Comparison of ENCODE assay signal across 9 mouse cellular contexts in the genomic region with DNA sequence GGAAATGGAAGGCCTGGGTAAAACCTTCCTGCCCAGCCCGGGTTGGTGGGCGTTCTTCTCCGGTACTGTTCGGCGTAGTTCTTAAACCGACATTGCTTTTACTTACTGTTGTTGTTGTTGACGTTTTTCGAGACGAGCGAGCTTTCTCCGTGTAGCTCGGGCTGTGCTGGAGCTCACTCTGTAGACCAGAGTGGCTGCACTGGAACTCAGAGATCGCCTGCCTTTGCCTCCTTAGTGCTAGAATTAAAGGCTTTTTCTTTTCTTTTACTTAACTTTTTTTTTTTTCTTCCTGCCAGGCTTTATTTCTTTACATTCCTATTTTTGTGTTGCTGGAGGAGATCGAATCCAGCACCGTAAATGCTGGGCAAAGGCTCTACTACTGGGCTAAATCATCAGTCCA. TPM values are rescaled to one million over a fixed set of nuclear protein-coding genes. Genes with fewer than 3 reads are reported as not detected.
DNase-seq lines count a peak whose midpoint lies in the region; ATAC-seq and TF ChIP-seq lines count a peak whose summit lies in the region.
"Had no signal": no experiment of that assay in that cellular context is flagged by ENCODE, and none has a peak within 500 bp of the region (broad histone marks: within the 10 kb centered on the region; RNA-seq: fewer than 3 reads in every experiment).

No protein-coding gene starts in this region.

- no peak for ATAC-seq in embryonic facial prominence, embryonic 13.5 days (ENCODE audit: insufficient number of reproducible peaks, insufficient read depth, low FRiP score, low TSS enrichment, low read depth)
- no peak for ATAC-seq in intestine, postnatal 0 days
- ATAC-seq in neural tube, embryonic 13.5 days (ENCODE audit: low read depth), result no peak; the same call in 1 of the 2 replicates

- no peak for DNase-seq in left cerebral cortex, adult 2 months (ENCODE audit: extremely low spot score in 1 of 2, low spot score in 2 of 2)
- DNase-seq in left cerebral cortex, postnatal 14 days (ENCODE audit: low spot score in 2 of 2), result no peak
- no peak for DNase-seq in frontal cortex, adult 2 months (ENCODE audit: extremely low spot score in 1 of 2, low spot score in 1 of 2)
- no peak for DNase-seq in kidney, adult 8-10 months
- DNase-seq in cerebellum, postnatal 4 days (ENCODE audit: low spot score in 2 of 2), result no peak

- H3K9ac ChIP-seq in embryonic facial prominence, embryonic 13.5 days, result peak overlapping the region; percentile 91
- H3K9ac ChIP-seq in intestine, postnatal 0 days (ENCODE audit: low read depth, low read length), result peak overlapping the region; percentile 69
- peak overlapping the region; percentile 78 for H3K9ac ChIP-seq in neural tube, embryonic 13.5 days

- H3K27ac ChIP-seq in left cerebral cortex, adult 2 months, result peak overlapping the region; percentile 98
- peak overlapping the region; percentile 93 for H3K27ac ChIP-seq in embryonic facial prominence, embryonic 13.5 days
- H3K27ac ChIP-seq in intestine, postnatal 0 days (ENCODE audit: low read depth, low read length), result peak overlapping the region; percentile 90
- peak overlapping the region; percentile 96 for H3K27ac ChIP-seq in neural tube, embryonic 13.5 days (replicated peaks)

- peaks cover 40% of the 10 kb centered on the region for H3K36me3 ChIP-seq in embryonic facial prominence, embryonic 13.5 days
- H3K36me3 ChIP-seq in intestine, postnatal 0 days (ENCODE audit: control insufficient read depth, insufficient read depth), result peaks cover 27% of the 10 kb centered on the region
- peaks cover 26% of the 10 kb centered on the region for H3K36me3 ChIP-seq in neural tube, embryonic 13.5 days

- TF ChIP-seq CTCF in left cerebral cortex, adult 2 months (IDR thresholded peaks at IDR 0.05), result no peak
- no peak for TF ChIP-seq CTCF in intestine, postnatal 0 days (IDR thresholded peaks at IDR 0.05; ENCODE audit: low read depth)

- peak overlapping the region; percentile 99 for H3K4me3 ChIP-seq in left cerebral cortex, adult 2 months
- peak overlapping the region; percentile 90 for H3K4me3 ChIP-seq in embryonic facial prominence, embryonic 13.5 days
- H3K4me3 ChIP-seq in intestine, postnatal 0 days (ENCODE audit: low read depth, low read length), result peak overlapping the region; percentile 90
- peak overlapping the region; percentile 76 for H3K4me3 ChIP-seq in neural tube, embryonic 13.5 days

- H3K27me3 ChIP-seq in embryonic facial prominence, embryonic 13.5 days, result no peaks in the 10 kb centered on the region
- H3K27me3 ChIP-seq in intestine, postnatal 0 days (replicated peaks; ENCODE audit: control insufficient read depth, insufficient read depth, low read length), result no peaks in the 10 kb centered on the region
- H3K27me3 ChIP-seq in neural tube, embryonic 13.5 days, result no peaks in the 10 kb centered on the region

- H3K4me2 ChIP-seq in embryonic facial prominence, embryonic 13.5 days, result peak overlapping the region; percentile 70
- H3K4me2 ChIP-seq in intestine, postnatal 0 days (replicated peaks; ENCODE audit: low read depth), result peak overlapping the region; percentile 98
- H3K4me2 ChIP-seq in neural tube, embryonic 13.5 days, result peak overlapping the region; percentile 78

- intact Hi-C loops in left cerebral cortex, adult 2 months (cut with DNase I), result loop anchor here (5.0 kb wide), 1 partner anchor 101 kb away; a partner anchor contains a TSS
- intact Hi-C loops in left cerebral cortex, postnatal 14 days (cut with DNase I), result no loop called here

- H3K9me3 ChIP-seq in embryonic facial prominence, embryonic 13.5 days, result no peaks in the 10 kb centered on the region
- no peaks in the 10 kb centered on the region for H3K9me3 ChIP-seq in intestine, postnatal 0 days (ENCODE audit: control insufficient read depth)
- no peaks in the 10 kb centered on the region for H3K9me3 ChIP-seq in neural tube, embryonic 13.5 days

- peaks cover 24% of the 10 kb centered on the region for H3K4me1 ChIP-seq in embryonic facial prominence, embryonic 13.5 days
- no peaks in the 10 kb centered on the region for H3K4me1 ChIP-seq in intestine, postnatal 0 days (replicated peaks; ENCODE audit: control insufficient read depth, insufficient read depth, low read length)
- H3K4me1 ChIP-seq in neural tube, embryonic 13.5 days (replicated peaks), result peaks cover 49% of the 10 kb centered on the region

- 5% methylated on average over 15 of the region's 15 CpGs for WGBS in embryonic facial prominence, embryonic 13.5 days
- 5% methylated on average over 15 of the region's 15 CpGs for WGBS in intestine, postnatal 0 days
- WGBS in neural tube, embryonic 13.5 days, result 5% methylated on average over 15 of the region's 15 CpGs

RNA-seq across cellular contexts. Expression of a gene that starts 0.9 kb away (rescaled TPM):
- total RNA-seq in left cerebral cortex, adult 2 months (2021), result 100 to 1,000 TPM; 187 to 193 TPM
- 100 to 1,000 TPM; 150 to 157 TPM for total RNA-seq in left cerebral cortex, postnatal 14 days (2021)
- polyA plus RNA-seq in embryonic facial prominence, embryonic 13.5 days (2015; fragmentation: Nextera tagmentation; extraction: Ambion mirVana), result 154 and 156 TPM in 2 replicates
- polyA plus RNA-seq in intestine, postnatal 0 days (2015; fragmentation: Nextera tagmentation; extraction: Ambion mirVana), result 219 and 222 TPM in 2 replicates
- 132 and 139 TPM in 2 replicates for polyA plus RNA-seq in neural tube, embryonic 13.5 days (2015; fragmentation: Nextera tagmentation; extraction: Ambion mirVana)
- polyA plus RNA-seq in frontal cortex, adult 2 months (2012; rRNA removed), result 123 and 128 TPM in 2 replicates

RNA-seq across cellular contexts. Expression of a gene that starts 1.2 kb away (rescaled TPM):
- 10 to 100 TPM in 1 of 2 experiments, 1 to 10 TPM in 1; 9.1 to 10.8 TPM for total RNA-seq in left cerebral cortex, adult 2 months (2021)
- 10 to 100 TPM in 1 of 2 experiments, 1 to 10 TPM in 1; 9.6 to 10.6 TPM for total RNA-seq in left cerebral cortex, postnatal 14 days (2021)
- polyA plus RNA-seq in embryonic facial prominence, embryonic 13.5 days (2015; fragmentation: Nextera tagmentation; extraction: Ambion mirVana), result 16.2 and 18.4 TPM in 2 replicates
- 5.8 and 6.0 TPM in 2 replicates for polyA plus RNA-seq in intestine, postnatal 0 days (2015; fragmentation: Nextera tagmentation; extraction: Ambion mirVana)
- polyA plus RNA-seq in neural tube, embryonic 13.5 days (2015; fragmentation: Nextera tagmentation; extraction: Ambion mirVana), result 25.1 and 25.5 TPM in 2 replicates
- polyA plus RNA-seq in frontal cortex, adult 2 months (2012; rRNA removed), result 9.7 and 10.6 TPM in 2 replicates

RNA-seq across cellular contexts. Expression of a gene that starts 20.0 kb away (rescaled TPM):
- 1 to 10 TPM; 1.7 to 2.4 TPM for total RNA-seq in left cerebral cortex, adult 2 months (2021)
- 1 to 10 TPM in 1 of 2 experiments, under 1 TPM in 1; 0.66 to 1.2 TPM for total RNA-seq in left cerebral cortex, postnatal 14 days (2021)
- 1.3 TPM in 1 of 2 replicates, not detected in the other for polyA plus RNA-seq in embryonic facial prominence, embryonic 13.5 days (2015; fragmentation: Nextera tagmentation; extraction: Ambion mirVana)
- 0.14 and 0.35 TPM in 2 replicates for polyA plus RNA-seq in intestine, postnatal 0 days (2015; fragmentation: Nextera tagmentation; extraction: Ambion mirVana)
- polyA plus RNA-seq in neural tube, embryonic 13.5 days (2015; fragmentation: Nextera tagmentation; extraction: Ambion mirVana), result 0.77 and 1.2 TPM in 2 replicates
- 3.6 and 5.9 TPM in 2 replicates for polyA plus RNA-seq in frontal cortex, adult 2 months (2012; rRNA removed)

RNA-seq across cellular contexts. Expression of a gene that starts 31.5 kb away (rescaled TPM):
- total RNA-seq in left cerebral cortex, adult 2 months (2021), result 10 to 100 TPM; 18.9 to 19.7 TPM
- 10 to 100 TPM; 13.5 to 15.1 TPM for total RNA-seq in left cerebral cortex, postnatal 14 days (2021)
- 39.5 and 43.6 TPM in 2 replicates for polyA plus RNA-seq in embryonic facial prominence, embryonic 13.5 days (2015; fragmentation: Nextera tagmentation; extraction: Ambion mirVana)
- 129 and 138 TPM in 2 replicates for polyA plus RNA-seq in intestine, postnatal 0 days (2015; fragmentation: Nextera tagmentation; extraction: Ambion mirVana)
- 10.6 and 19.0 TPM in 2 replicates for polyA plus RNA-seq in neural tube, embryonic 13.5 days (2015; fragmentation: Nextera tagmentation; extraction: Ambion mirVana)
- polyA plus RNA-seq in frontal cortex, adult 2 months (2012; rRNA removed), result 14.3 and 17.1 TPM in 2 replicates

RNA-seq across cellular contexts. Expression of a gene that starts 32.4 kb away (rescaled TPM):
- not detected for total RNA-seq in left cerebral cortex, adult 2 months (2021)
- under 1 TPM in 1 of 2 experiments, not detected in 1; 0.32 TPM for total RNA-seq in left cerebral cortex, postnatal 14 days (2021)
- 3.0 and 4.1 TPM in 2 replicates for polyA plus RNA-seq in embryonic facial prominence, embryonic 13.5 days (2015; fragmentation: Nextera tagmentation; extraction: Ambion mirVana)
- polyA plus RNA-seq in intestine, postnatal 0 days (2015; fragmentation: Nextera tagmentation; extraction: Ambion mirVana), result 0.55 and 0.56 TPM in 2 replicates
- 1.6 and 2.7 TPM in 2 replicates for polyA plus RNA-seq in neural tube, embryonic 13.5 days (2015; fragmentation: Nextera tagmentation; extraction: Ambion mirVana)
- polyA plus RNA-seq in frontal cortex, adult 2 months (2012; rRNA removed), result 0.22 and 0.27 TPM in 2 replicates
- total RNA-seq: left cerebral cortex, adult 8-10 months had no signal
